Mouse (Mus musculus) limb, embryonic 14.5 days (tissue): Measurements from ENCODE around the gene Esrrg. TPM values are rescaled to one million over a fixed set of nuclear protein-coding genes. Genes with fewer than 3 reads are reported as not detected.

ENCODE experiments used
- ATAC-seq: fragments of 200-750 bp; cut with Nextera tagmentation; 2 replicates; pipeline ENCODE4 v1.8.0; 2017; ENCODE audit warnings: low read depth, moderate number of reproducible peaks, moderate TSS enrichment; ENCODE audit not compliant: low FRiP score
- DNase-seq: peaks from one replicate; pipeline ENCODE4 v3.0.0-alpha.2; 2015; ENCODE audit warnings: low spot score
- H3K27ac ChIP-seq: fragments of 300-500 bp; sonication (generic); replicated peaks from 2 replicates; pipeline ENCODE4 v1.5.1; 2014; ENCODE audit warnings: low read depth, mild to moderate bottlenecking, low read length, moderate library complexity, mixed read lengths
- H3K27me3 ChIP-seq: fragments of 300-500 bp; sonication (generic); 2 replicates; pipeline ENCODE4 v1.6.1; 2014; ENCODE audit warnings: low read length, mixed read lengths; ENCODE audit not compliant: control insufficient read depth, insufficient read depth
- H3K36me3 ChIP-seq: fragments of 300-500 bp; sonication (generic); 2 replicates; pipeline ENCODE4 v1.6.1; 2014; ENCODE audit warnings: mild to moderate bottlenecking, low read length, moderate library complexity, mixed read lengths; ENCODE audit not compliant: control insufficient read depth, insufficient read depth
- H3K4me1 ChIP-seq: fragments of 300-500 bp; sonication (generic); 2 replicates; pipeline ENCODE4 v1.6.1; 2014; ENCODE audit warnings: antibody characterized with exemption, low read length, mixed read lengths; ENCODE audit not compliant: control insufficient read depth, insufficient read depth
- H3K4me2 ChIP-seq: fragments of 300-500 bp; sonication (generic); replicated peaks from 2 replicates; pipeline ENCODE4 v1.6.1; 2014; ENCODE audit warnings: low read depth, mild to moderate bottlenecking, low read length, moderate library complexity; ENCODE audit not compliant: severe bottlenecking
- H3K4me3 ChIP-seq: fragments of 300-500 bp; sonication (generic); replicated peaks from 2 replicates; pipeline ENCODE4 v1.5.1; 2014; ENCODE audit warnings: low read length
- H3K9ac ChIP-seq: fragments of 300-500 bp; sonication (generic); 2 replicates; pipeline ENCODE4 v1.6.1; 2014; ENCODE audit warnings: mild to moderate bottlenecking, low read depth, low read length, moderate library complexity; ENCODE audit not compliant: severe bottlenecking
- H3K9me3 ChIP-seq: fragments of 300-500 bp; sonication (generic); 2 replicates; pipeline ENCODE4 v1.6.1; 2016; ENCODE audit warnings: low read length; ENCODE audit not compliant: control insufficient read depth
- POLR2A ChIP-seq: fragments of 200-500 bp; IDR thresholded peaks from 2 replicates; pipeline ENCODE4 v1.8.0; 2012; ENCODE audit warnings: inconsistent platforms, mild to moderate bottlenecking, moderate library complexity, borderline replicate concordance; ENCODE audit not compliant: insufficient read depth, insufficient read length; ENCODE audit errors: extremely low read depth
- WGBS: fragments of 180-500 bp; shearing (Covaris S2); extraction: QIAGEN DNeasy Blood & Tissue Kit; methylation state at CpG from one replicate; pipeline ENCODE4 v1.1.7; 2014; 5-methylcytosine and 5-hydroxymethylcytosine counted together
- polyA plus RNA-seq, 2 experiments: library from polyadenylated mRNA; depleted of rRNA in 1 of 2; stranded (reverse) in 1 of 2; unstranded in 1 of 2; fragments of >200 nt; fragmentation: Nextera tagmentation in 1 of 2; extraction: Ambion mirVana in 1 of 2; gene quantifications; 2 replicates each; pipeline versions ENCODE4 v1.2.1 to v1.2.3; 2012 to 2014

The Esrrg gene
- polyA plus RNA-seq, 2 experiments = 1.1 to 1.5 TPM

GRCm38 (mm10) chr1:187809546-187809945 is 201.0 kb downstream of the Esrrg start:
- no peak overlapping the region for H3K27ac ChIP-seq
- ATAC-seq (no peak), DNase-seq (no peak)
- H3K27me3 ChIP-seq = no peaks in the 10 kb centered on the region
- H3K4me2 ChIP-seq = no peak overlapping the region
- H3K36me3 ChIP-seq = no peaks in the 10 kb centered on the region
- no peak overlapping the region for H3K9ac ChIP-seq
- no peak overlapping the region for H3K4me3 ChIP-seq
- no peaks in the 10 kb centered on the region for H3K9me3 ChIP-seq
- peaks cover 13% of the 10 kb centered on the region for H3K4me1 ChIP-seq
- no peak for TF ChIP-seq POLR2A
- 82% methylated on average over 3 of the region's 3 CpGs for WGBS

GRCm38 (mm10) chr1:187819406-187819805 is 210.8 kb downstream of the Esrrg start:
- no peaks in the 10 kb centered on the region for H3K4me1 ChIP-seq
- no peak for DNase-seq
- no peak for ATAC-seq

GRCm38 (mm10) chr1:187821368-187821811 is 212.8 kb downstream of the Esrrg start:
- ATAC-seq = peak; percentile 37; the same call in 1 of the 2 replicates
- H3K36me3 ChIP-seq = no peaks in the 10 kb centered on the region

More at GRCm38 (mm10) chr1:187819406-187819805, 210.8 kb downstream of the Esrrg start:
- no peak overlapping the region for H3K4me2 ChIP-seq
- WGBS = 94% methylated on average over 5 of the region's 5 CpGs
- H3K9me3 ChIP-seq = no peaks in the 10 kb centered on the region
- no peaks in the 10 kb centered on the region for H3K36me3 ChIP-seq
- H3K4me3 ChIP-seq = no peak overlapping the region
- no peak overlapping the region for H3K27ac ChIP-seq
- H3K9ac ChIP-seq = no peak overlapping the region
- H3K27me3 ChIP-seq = no peaks in the 10 kb centered on the region
- no peak for TF ChIP-seq POLR2A

GRCm38 (mm10) chr1:187823351-187823750 is 214.8 kb downstream of the Esrrg start:
- Histone ChIP-seq H3K27ac (no peak overlapping the region), H3K4me2 (no peak overlapping the region), H3K27me3 (no peaks in the 10 kb centered on the region), H3K4me3 (no peak overlapping the region), H3K9me3 (no peaks in the 10 kb centered on the region), H3K36me3 (no peaks in the 10 kb centered on the region), H3K4me1 (no peaks in the 10 kb centered on the region), H3K9ac (no peak overlapping the region)
- WGBS = 87% methylated on average over 5 of the region's 5 CpGs
- TF ChIP-seq POLR2A = no peak
- ATAC-seq = no peak
- DNase-seq = no peak

More at GRCm38 (mm10) chr1:187821368-187821811, 212.8 kb downstream of the Esrrg start:
- Histone ChIP-seq H3K27ac (no peak overlapping the region), H3K9ac (no peak overlapping the region), H3K4me1 (no peaks in the 10 kb centered on the region), H3K4me2 (no peak overlapping the region), H3K4me3 (no peak overlapping the region), H3K27me3 (no peaks in the 10 kb centered on the region), H3K9me3 (no peaks in the 10 kb centered on the region)
- DNase-seq = no peak
- WGBS = 41% methylated on average over 13 of the region's 13 CpGs
- TF ChIP-seq POLR2A = no peak

- DNase-seq = no peak
- ATAC-seq = no peak
- Histone ChIP-seq H3K4me2 (no peak overlapping the region), H3K9ac (no peak overlapping the region), H3K9me3 (no peaks in the 10 kb centered on the region), H3K4me3 (no peak overlapping the region), H3K4me1 (no peaks in the 10 kb centered on the region), H3K27ac (no peak overlapping the region), H3K27me3 (no peaks in the 10 kb centered on the region), H3K36me3 (no peaks in the 10 kb centered on the region)
- 81% methylated on average over 9 of the region's 9 CpGs for WGBS
- TF ChIP-seq POLR2A = no peak
Observed at GRCm38 (mm10) chr1:187825421-187826097, 217.0 kb downstream of the Esrrg start.
